Mouse (Mus musculus) spleen, adult 18-20 months (tissue): ENCODE data around the gene Smim5.

Experiments used
- DNase-seq, 2 experiments: peaks; one replicate each; pipeline ENCODE4 v3.0.0; 2022; ENCODE audit warnings: mixed read lengths in 2 of 2

Gene Smim5

DNA sequence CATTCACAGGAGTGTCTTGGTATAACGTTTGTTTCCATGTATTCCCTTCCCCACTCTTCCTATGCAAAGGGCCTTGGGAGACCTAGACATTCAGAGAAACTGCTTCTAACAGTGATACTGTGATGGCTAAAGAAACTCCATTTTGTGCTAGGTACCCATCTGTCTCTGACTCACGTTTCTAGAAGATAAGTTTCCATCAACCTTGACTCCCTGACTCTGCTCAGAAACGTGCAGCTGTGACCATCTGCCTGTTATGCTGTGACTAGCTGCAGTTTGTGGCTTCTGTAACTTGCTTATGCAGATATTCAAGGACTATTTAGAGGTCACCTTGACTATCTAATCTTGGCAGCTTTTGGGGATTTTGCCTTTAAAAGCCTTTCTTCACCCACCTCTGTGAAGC lies 31.5 kb downstream of the Smim5 start:
- DNase-seq = no peak

DNA sequence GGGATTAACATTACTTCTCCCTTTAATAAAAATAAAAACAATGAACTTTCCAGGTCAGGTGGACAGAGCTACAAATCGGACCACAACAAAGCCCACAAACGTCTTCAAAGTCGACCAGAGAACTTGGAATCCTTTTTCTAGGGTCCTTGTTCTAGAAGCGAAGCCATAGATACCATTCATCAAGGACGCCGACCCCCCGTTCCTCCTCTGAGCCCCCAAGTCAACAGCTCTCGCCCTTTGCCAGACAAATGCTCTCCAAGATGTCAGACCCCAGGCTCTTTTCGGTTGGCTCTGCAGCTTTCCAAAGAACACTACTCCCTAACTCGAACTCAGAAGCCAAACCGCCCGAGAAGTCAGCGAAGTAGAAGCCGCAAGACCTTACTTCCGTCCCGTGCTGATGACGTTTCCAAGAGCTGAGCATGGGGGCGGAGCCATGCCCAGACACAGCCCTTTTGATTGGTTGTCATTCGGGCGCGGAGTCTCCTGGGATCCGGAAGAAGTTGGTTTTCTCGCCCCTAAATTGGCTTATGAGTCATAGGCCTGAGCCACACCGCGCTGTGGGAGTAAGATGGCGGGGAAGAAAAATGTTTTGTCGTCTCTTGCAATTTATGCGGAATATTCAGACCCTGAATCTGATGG lies 33.5 kb downstream of the Smim5 start, which contains the start of the genes Sap30bp and Recql5:
Gene Sap30bp (plus strand): TSS at position 175 of the 639 bp plus-strand sequence.
Gene Recql5 (minus strand): TSS at position 370 of the 639 bp plus-strand sequence.
- peak; percentile 91 to 94 for DNase-seq

DNA sequence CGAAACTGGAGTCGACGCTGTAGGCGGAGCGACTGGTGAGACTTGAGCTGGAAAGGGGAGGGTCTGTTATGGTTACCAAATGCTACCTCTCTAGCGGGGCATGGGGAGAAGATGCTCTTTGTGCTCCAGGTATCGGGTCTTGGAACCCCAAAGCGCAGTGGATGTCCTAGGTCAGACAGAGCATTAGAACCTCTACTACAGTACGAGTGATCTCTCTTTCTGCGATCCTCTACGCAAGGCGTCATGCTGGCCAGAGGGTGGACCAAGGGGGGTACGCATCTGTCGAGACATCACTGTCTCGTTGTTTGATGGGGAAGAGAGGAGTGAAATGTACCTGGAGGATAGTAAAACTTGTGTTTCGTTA lies 34.0 kb downstream of the Smim5 start:
- no peak for DNase-seq

DNA sequence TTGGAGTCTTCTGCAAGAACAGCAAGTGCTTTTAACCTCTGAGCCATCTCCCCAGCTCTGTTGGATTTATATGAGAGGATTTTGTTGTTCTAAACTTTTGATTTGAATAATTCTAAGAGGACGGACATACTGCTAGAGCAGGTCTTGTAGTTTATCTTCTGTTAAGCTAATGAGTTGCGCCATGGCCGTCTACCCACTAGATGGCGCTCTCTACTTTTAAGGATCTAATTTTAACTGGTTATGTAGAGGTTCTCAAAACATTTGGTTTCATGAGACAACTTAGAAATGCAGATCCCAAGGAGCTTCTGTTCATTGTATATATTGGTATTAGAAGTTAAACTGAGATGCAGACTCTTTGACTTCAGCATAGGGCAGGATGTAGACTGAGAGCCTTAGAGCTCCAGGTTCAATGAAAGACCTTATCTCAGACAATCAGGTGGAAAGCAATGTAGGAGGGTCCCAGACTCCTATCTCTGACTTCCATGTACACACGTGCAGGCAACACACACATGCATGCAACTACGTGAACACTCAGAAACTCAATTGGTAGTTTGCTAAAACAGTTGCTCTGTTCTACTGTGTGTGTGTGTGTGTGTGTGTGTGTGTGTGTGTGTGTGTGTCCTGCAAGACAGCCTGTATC lies 40.0 kb downstream of the Smim5 start:
- DNase-seq = peak in 1 of 2 experiments; percentile 61

DNA sequence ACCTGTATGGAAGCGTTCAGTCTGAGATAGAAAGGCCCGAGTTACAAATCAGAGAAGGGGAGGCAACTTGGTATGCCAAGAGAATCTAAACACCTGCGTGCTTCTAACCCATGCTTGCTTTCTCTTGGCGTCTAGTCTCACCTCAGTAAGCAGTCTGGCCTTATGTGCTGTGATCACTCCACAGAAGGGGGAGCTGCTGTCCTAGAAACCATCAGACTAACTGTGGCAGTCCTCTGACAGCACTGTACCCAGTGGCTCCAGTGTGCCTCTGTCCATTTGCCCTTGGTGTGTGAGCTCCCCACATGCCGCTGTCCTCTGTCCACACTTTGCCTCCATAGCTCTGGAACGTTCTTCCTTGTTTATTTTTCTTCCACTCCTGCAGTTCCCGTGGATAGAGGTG lies 42.2 kb downstream of the Smim5 start:
- no peak for DNase-seq

DNA sequence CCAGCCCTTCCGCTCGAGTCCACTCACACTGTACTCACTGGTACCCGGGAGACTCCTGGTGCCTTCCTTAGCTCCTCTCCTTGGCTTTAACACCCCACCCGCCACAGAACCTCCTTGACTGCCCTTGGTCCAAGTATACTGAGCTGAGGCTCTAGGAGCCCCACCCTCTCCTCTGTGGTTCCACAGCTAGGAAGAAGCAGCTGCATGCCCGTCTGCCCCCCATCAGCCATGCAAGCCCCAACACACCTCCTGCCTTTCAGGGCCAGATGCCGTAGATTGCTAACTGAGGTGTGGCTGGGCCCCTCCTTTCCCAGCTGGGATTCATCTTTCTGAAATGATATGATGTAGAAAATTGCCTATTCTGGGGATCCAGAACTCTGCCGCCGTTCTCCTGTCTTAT lies 45.5 kb downstream of the Smim5 start:
- DNase-seq = no peak

- no peak for DNase-seq
Observed at GRCm38 (mm10) chr11:115946221-115946828, 46.6 kb downstream of the Smim5 start.

DNA sequence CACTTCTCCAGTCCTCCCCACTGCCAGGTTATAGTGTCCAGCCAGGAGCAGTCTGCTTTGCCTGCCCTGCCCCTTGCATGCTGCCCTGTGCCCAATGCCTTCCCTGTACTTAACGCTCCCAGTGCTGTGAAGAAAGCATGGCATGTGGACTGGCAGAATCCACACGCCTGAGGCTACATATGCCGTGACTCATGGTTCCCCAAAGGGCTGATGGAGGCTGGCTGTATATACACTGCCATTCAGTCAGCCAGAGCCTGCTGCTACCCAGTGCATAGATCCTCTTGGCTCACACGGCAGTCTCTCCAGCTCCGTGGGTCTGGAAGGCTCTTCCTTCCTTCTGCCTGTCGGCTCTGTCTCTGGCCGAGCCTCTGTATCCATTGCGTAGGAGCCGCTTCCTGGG lies 48.5 kb downstream of the Smim5 start:
- DNase-seq = no peak

GRCm38 (mm10) chr11:115950719-115951118 lies 51.0 kb downstream of the Smim5 start:
- DNase-seq = no peak

GRCm38 (mm10) chr11:115954712-115955111 lies 54.9 kb downstream of the Smim5 start:
- no peak for DNase-seq

- no peak for DNase-seq
Observed at GRCm38 (mm10) chr11:115955195-115955858, 55.6 kb downstream of the Smim5 start.
